Mouse (Mus musculus): ENCODE results near the gene Sdccag8. TPM values are rescaled to one million over a fixed set of nuclear protein-coding genes. Genes with fewer than 3 reads are reported as not detected.

Sdccag8 gene
- polyA plus RNA-seq, 1 experiment from 2014 or later: 8.7 TPM

GRCm38 (mm10) chr1:176848613-176849290 lies 34.3 kb downstream of the Sdccag8 start:
- ATAC-seq (ENCODE audit: extremely low read depth, insufficient number of reproducible peaks, low FRiP score, low TSS enrichment): no peak
- H3K4me1 ChIP-seq: no peaks in the 10 kb centered on the region
- H3K4me2 ChIP-seq: no peak overlapping the region
- H3K9me3 ChIP-seq: peaks cover 5% of the 10 kb centered on the region
- no peak overlapping the region for H3K27ac ChIP-seq (replicated peaks)
- WGBS: 82% methylated on average over 11 of the region's 11 CpGs
- H3K4me3 ChIP-seq: no peak overlapping the region
- no peaks in the 10 kb centered on the region for H3K27me3 ChIP-seq (replicated peaks)
- peaks cover 38% of the 10 kb centered on the region for H3K36me3 ChIP-seq
- no peak overlapping the region for H3K9ac ChIP-seq

DNA sequence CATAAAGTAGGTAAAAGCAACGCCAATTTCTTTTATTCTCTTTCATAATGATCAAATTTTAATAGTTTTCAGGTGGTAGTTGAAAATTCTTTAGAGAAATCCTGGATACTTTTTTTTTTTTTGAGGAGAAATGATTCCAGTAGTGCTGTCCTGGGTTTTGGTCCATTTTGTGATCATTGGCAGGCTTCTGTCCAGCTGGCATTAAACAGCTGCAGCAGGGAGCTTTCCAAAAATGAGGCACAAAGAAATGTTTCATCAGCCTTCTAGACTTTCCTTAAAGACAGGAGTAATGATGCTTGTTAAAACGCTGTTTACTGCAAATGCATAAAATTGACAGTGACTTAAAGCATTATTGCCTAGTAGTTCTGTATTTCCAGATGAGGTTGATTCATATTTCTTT lies 34.9 kb downstream of the Sdccag8 start:
- Histone ChIP-seq H3K4me2 (no peak overlapping the region), H3K9ac (no peak overlapping the region), H3K27me3 (replicated peaks) (no peaks in the 10 kb centered on the region), H3K4me1 (no peaks in the 10 kb centered on the region), H3K27ac (replicated peaks) (no peak overlapping the region), H3K4me3 (no peak overlapping the region), H3K36me3 (peaks cover 39% of the 10 kb centered on the region), H3K9me3 (peaks cover 5% of the 10 kb centered on the region)
- WGBS: 82% methylated on average over 2 of the region's 2 CpGs
- ATAC-seq (ENCODE audit: extremely low read depth, insufficient number of reproducible peaks, low FRiP score, low TSS enrichment): no peak

GRCm38 (mm10) chr1:176851401-176851800 lies 36.9 kb downstream of the Sdccag8 start:
- H3K9ac ChIP-seq: no peak overlapping the region

GRCm38 (mm10) chr1:176852813-176853590 lies 38.5 kb downstream of the Sdccag8 start:
- no peak for ATAC-seq (ENCODE audit: extremely low read depth, insufficient number of reproducible peaks, low FRiP score, low TSS enrichment)
- WGBS: 84% methylated on average over 9 of the region's 9 CpGs
- H3K27ac ChIP-seq (replicated peaks): no peak overlapping the region

More at GRCm38 (mm10) chr1:176851401-176851800, 36.9 kb downstream of the Sdccag8 start:
- Histone ChIP-seq H3K4me2 (no peak overlapping the region), H3K9me3 (peaks cover 5% of the 10 kb centered on the region), H3K4me3 (no peak overlapping the region), H3K36me3 (peaks cover 31% of the 10 kb centered on the region), H3K4me1 (no peaks in the 10 kb centered on the region), H3K27ac (replicated peaks) (no peak overlapping the region), H3K27me3 (replicated peaks) (no peaks in the 10 kb centered on the region)
- 89% methylated on average over 7 of the region's 7 CpGs for WGBS
- ATAC-seq (ENCODE audit: extremely low read depth, insufficient number of reproducible peaks, low FRiP score, low TSS enrichment): no peak

DNA sequence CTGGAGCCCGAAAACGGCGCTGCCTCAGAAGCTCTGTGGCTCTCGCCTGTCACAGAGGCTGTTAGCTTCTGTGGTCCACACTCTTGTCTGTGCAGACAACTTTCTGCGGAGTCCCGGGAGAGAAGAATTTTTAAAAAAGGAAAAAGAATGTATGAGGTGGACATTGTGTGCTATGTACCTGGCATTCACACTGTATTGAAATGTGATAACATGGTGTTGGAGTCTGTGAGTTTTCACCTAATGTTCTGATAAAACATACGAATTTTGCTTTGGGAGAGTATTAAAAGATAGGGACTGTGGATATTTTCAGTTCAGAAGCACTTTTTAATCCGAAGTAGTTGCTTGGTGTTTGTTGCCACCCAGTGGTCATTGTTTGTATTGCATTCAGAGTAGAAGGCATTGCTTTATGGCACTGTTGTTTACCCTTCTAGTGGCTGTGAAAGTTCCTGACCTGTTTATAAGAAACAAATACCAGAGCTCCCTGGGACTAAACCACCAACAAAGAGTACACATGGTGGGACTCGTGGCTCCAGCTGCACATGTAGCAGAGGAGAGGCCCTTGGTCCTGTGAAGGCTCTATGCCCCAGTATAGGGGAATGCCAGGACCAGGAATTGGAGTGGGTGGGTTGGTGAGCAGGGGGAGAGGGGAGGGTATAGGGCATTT lies 47.7 kb downstream of the Sdccag8 start:
- Histone ChIP-seq H3K27ac (replicated peaks) (no peak overlapping the region), H3K9me3 (no peaks in the 10 kb centered on the region), H3K4me2 (no peak overlapping the region), H3K4me3 (no peak overlapping the region), H3K27me3 (replicated peaks) (no peaks in the 10 kb centered on the region), H3K36me3 (no peaks in the 10 kb centered on the region), H3K4me1 (peaks cover 6% of the 10 kb centered on the region; the same call in 1 of the 2 replicates), H3K9ac (no peak overlapping the region)
- 56% methylated on average over 9 of the region's 9 CpGs for WGBS
- no peak for ATAC-seq (ENCODE audit: extremely low read depth, insufficient number of reproducible peaks, low FRiP score, low TSS enrichment)

More at GRCm38 (mm10) chr1:176852813-176853590, 38.5 kb downstream of the Sdccag8 start:
- Histone ChIP-seq H3K9me3 (peaks cover 5% of the 10 kb centered on the region), H3K4me1 (no peaks in the 10 kb centered on the region), H3K36me3 (peaks cover 23% of the 10 kb centered on the region), H3K27me3 (replicated peaks) (no peaks in the 10 kb centered on the region), H3K4me3 (no peak overlapping the region), H3K9ac (no peak overlapping the region), H3K4me2 (no peak overlapping the region)

DNA sequence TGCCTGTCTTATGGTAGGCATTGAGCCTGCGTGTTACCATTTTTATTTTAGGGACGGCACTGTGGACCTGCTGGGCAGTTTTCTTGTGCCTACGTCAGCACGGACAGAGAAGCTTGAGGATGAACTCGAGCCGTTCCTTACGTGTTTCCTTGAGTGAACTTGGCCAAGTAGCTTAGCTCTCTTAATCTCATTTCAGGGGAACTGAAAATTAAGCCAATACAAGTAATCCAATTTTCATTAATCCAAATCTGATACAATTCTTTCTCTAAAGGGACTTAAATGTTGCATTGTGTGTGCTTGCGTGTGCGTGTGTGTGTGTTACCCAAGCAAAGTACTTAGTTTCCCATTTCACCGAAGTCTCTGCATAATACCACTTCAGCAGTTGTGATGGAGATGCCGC lies 56.0 kb downstream of the Sdccag8 start:
- H3K4me2 ChIP-seq: no peak overlapping the region
- ATAC-seq (ENCODE audit: extremely low read depth, insufficient number of reproducible peaks, low FRiP score, low TSS enrichment): no peak
- H3K4me3 ChIP-seq: no peak overlapping the region
- no peaks in the 10 kb centered on the region for H3K27me3 ChIP-seq (replicated peaks)
- peaks cover 10% of the 10 kb centered on the region; the same call in 1 of the 2 replicates for H3K36me3 ChIP-seq
- H3K27ac ChIP-seq (replicated peaks): no peak overlapping the region
- peaks cover 4% of the 10 kb centered on the region; the same call in 1 of the 2 replicates for H3K4me1 ChIP-seq
- no peaks in the 10 kb centered on the region for H3K9me3 ChIP-seq
- no peak overlapping the region for H3K9ac ChIP-seq
- WGBS: 90% methylated on average over 11 of the region's 11 CpGs

DNA sequence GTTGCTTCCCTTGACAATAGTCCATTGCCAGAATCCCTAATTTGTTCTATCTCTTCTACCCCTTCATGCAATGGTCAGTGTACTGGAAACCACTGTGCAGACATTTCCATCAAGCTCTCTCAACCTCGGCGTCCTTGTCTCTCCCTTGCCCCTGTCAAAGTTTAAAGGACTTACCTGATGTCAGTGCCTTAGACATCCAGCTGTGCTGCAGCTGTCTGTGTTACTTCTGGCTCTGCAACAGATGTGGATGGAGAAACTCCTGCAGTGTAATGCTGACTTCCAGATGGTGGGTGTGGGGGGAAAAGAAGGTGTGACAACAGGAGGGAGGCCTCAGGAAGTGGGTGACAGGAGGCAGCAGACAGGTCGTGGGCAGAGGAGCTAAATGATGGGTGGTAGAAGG lies 57.5 kb downstream of the Sdccag8 start:
- peaks cover 10% of the 10 kb centered on the region; the same call in 1 of the 2 replicates for H3K36me3 ChIP-seq
- H3K4me2 ChIP-seq: no peak overlapping the region
- 21% methylated on average over 3 of the region's 3 CpGs for WGBS

GRCm38 (mm10) chr1:176873463-176873862 lies 59.0 kb downstream of the Sdccag8 start:
- no peak overlapping the region for H3K9ac ChIP-seq
- 76% methylated on average over 9 of the region's 9 CpGs for WGBS
- H3K27me3 ChIP-seq (replicated peaks): no peaks in the 10 kb centered on the region
- no peaks in the 10 kb centered on the region for H3K4me1 ChIP-seq
- ATAC-seq (ENCODE audit: extremely low read depth, insufficient number of reproducible peaks, low FRiP score, low TSS enrichment): no peak
- no peak overlapping the region for H3K4me3 ChIP-seq
- no peak overlapping the region for H3K4me2 ChIP-seq
- no peak overlapping the region for H3K27ac ChIP-seq (replicated peaks)
- no peaks in the 10 kb centered on the region for H3K9me3 ChIP-seq
- peaks cover 7% of the 10 kb centered on the region; the same call in 1 of the 2 replicates for H3K36me3 ChIP-seq

More for the DNA sequence above, 57.5 kb downstream of the Sdccag8 start:
- Histone ChIP-seq H3K27me3 (replicated peaks) (no peaks in the 10 kb centered on the region), H3K9ac (no peak overlapping the region), H3K4me3 (no peak overlapping the region), H3K9me3 (no peaks in the 10 kb centered on the region), H3K27ac (replicated peaks) (no peak overlapping the region), H3K4me1 (no peaks in the 10 kb centered on the region)
- ATAC-seq (ENCODE audit: extremely low read depth, insufficient number of reproducible peaks, low FRiP score, low TSS enrichment): no peak

- no peak overlapping the region for H3K9ac ChIP-seq
- no peak for ATAC-seq (ENCODE audit: extremely low read depth, insufficient number of reproducible peaks, low FRiP score, low TSS enrichment)
- no peaks in the 10 kb centered on the region for H3K27me3 ChIP-seq (replicated peaks)
- H3K9me3 ChIP-seq: no peaks in the 10 kb centered on the region
- H3K4me3 ChIP-seq: no peak overlapping the region
- H3K27ac ChIP-seq (replicated peaks): no peak overlapping the region
- peaks cover 5% of the 10 kb centered on the region; the same call in 1 of the 2 replicates for H3K36me3 ChIP-seq
- H3K4me1 ChIP-seq: no peaks in the 10 kb centered on the region
- no peak overlapping the region for H3K4me2 ChIP-seq
Measured at GRCm38 (mm10) chr1:176874155-176874554, 59.7 kb downstream of the Sdccag8 start.

DNA sequence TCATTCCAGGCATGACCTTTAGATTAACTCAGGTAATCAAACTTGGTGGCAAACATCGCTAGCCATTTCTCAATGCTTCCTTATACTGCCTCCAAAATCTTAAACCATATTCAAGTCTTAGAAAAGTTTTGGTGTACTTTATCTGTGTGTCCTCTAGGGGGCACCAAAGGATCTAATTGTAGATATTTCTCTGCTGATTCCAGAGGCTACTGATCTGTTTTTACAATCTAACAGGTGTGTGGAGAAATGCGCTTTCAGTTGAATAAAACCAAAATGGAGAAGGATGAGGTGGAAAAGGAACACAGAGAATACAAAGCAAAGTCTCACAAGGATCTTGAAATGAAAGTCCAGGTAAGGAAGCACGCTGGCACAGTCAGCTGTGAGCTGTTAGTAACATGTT lies 63.3 kb downstream of the Sdccag8 start:
- no peaks in the 10 kb centered on the region for H3K9me3 ChIP-seq
- no peaks in the 10 kb centered on the region for H3K4me1 ChIP-seq
- ATAC-seq (ENCODE audit: extremely low read depth, insufficient number of reproducible peaks, low FRiP score, low TSS enrichment): no peak
- H3K27ac ChIP-seq (replicated peaks): no peak overlapping the region
- H3K4me3 ChIP-seq: no peak overlapping the region
- no peaks in the 10 kb centered on the region for H3K36me3 ChIP-seq
- no peaks in the 10 kb centered on the region for H3K27me3 ChIP-seq (replicated peaks)
- H3K9ac ChIP-seq: no peak overlapping the region
- H3K4me2 ChIP-seq: no peak overlapping the region
- 38% methylated on average over 3 of the region's 3 CpGs for WGBS

- Histone ChIP-seq H3K4me3 (no peak overlapping the region), H3K36me3 (no peaks in the 10 kb centered on the region), H3K4me2 (no peak overlapping the region), H3K9ac (no peak overlapping the region), H3K4me1 (no peaks in the 10 kb centered on the region), H3K27me3 (replicated peaks) (no peaks in the 10 kb centered on the region), H3K9me3 (no peaks in the 10 kb centered on the region), H3K27ac (replicated peaks) (no peak overlapping the region)
- 52% methylated on average over 2 of the region's 2 CpGs for WGBS
- no peak for ATAC-seq (ENCODE audit: extremely low read depth, insufficient number of reproducible peaks, low FRiP score, low TSS enrichment)
Measured at GRCm38 (mm10) chr1:176879005-176879404, 64.5 kb downstream of the Sdccag8 start.
